Mouse (Mus musculus) olfactory bulb, adult 2 months (tissue): ENCODE results near the gene Nox4.

ENCODE experiments used
- CTCF ChIP-seq: fragments of 200-500 bp; IDR thresholded peaks from 2 replicates; pipeline ENCODE4 v1.5.1; 2012; ENCODE audit warnings: low read depth, mild to moderate bottlenecking, low read length, moderate library complexity; ENCODE audit not compliant: insufficient read depth
- POLR2A ChIP-seq: fragments of 200-500 bp; IDR thresholded peaks from 2 replicates; pipeline ENCODE4 v1.6.1; 2012; ENCODE audit warnings: mild to moderate bottlenecking, low read depth, low read length, moderate library complexity; ENCODE audit not compliant: insufficient read depth

- TF ChIP-seq POLR2A (no peak), CTCF (no peak)
Observed at GRCm38 (mm10) chr7:87374322-87374721, 128.4 kb downstream of the Nox4 start.
